Mouse (Mus musculus) large intestine, adult 2 months (tissue): Measurements from ENCODE around the gene Pank4. TPM values are rescaled to one million over a fixed set of nuclear protein-coding genes. Genes with fewer than 3 reads are reported as not detected.
A peak's percentile ranks its signal among the peaks of the same experiment; 100 is the strongest.

Source experiments
- DNase-seq: peaks from one replicate; pipeline ENCODE4 v3.0.0-alpha.2; 2012; ENCODE audit warnings: low read depth, low spot score
- WGBS: fragments of 180-500 bp; shearing (Covaris S2); methylation state at CpG from one replicate; pipeline ENCODE4 v1.1.7; 2018; 5-methylcytosine and 5-hydroxymethylcytosine counted together
- polyA plus RNA-seq: library from polyadenylated mRNA; depleted of rRNA; stranded (reverse); fragments of >200 nt; gene quantifications from 2 replicates; pipeline ENCODE4 v1.2.3, GENCODE M21; 2012

The Pank4 gene
- polyA plus RNA-seq, 1 experiment: 39.7 TPM

DNA sequence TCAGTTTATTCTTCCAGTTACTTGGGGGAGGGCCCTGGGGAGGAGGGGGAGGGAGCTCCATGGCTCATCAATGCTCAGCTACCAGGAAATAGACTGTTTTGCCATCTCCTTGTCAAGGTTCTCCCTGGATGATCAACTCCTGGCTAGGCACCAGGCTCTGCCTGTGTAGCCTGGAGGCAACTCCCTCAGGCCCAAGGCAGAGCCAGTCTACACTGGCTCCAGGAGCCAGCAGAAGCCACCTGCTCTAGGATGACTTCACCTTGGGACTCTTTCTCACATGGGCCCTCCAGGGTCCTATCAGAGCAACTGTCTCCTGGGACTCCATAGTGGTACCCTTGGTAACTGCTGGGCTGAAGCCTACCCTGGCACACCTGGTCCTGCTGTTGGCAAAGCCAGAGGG, 44.2 kb downstream of the Pank4 start:
- no peak for DNase-seq

DNA sequence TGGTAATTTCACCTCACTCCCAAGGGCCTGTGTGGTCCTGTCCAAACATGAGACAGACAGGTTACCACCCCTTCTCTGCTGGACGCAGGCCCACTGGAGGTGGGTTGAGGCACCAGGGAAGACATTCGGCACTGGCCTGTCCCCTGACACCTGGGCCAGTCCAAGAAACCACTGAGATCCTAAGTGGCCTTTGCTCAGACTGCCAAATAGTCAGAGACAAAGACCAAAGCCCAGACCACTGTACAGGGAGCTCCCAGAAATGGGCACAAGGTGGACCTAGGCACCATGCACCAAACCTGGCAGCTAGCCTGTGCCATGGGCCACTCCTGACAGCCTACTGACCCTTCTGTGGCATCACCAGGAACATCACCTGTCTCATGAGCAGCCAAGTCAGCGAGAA, 45.3 kb downstream of the Pank4 start:
- 86% methylated on average over 3 of the region's 3 CpGs for WGBS
- DNase-seq: no peak

DNA sequence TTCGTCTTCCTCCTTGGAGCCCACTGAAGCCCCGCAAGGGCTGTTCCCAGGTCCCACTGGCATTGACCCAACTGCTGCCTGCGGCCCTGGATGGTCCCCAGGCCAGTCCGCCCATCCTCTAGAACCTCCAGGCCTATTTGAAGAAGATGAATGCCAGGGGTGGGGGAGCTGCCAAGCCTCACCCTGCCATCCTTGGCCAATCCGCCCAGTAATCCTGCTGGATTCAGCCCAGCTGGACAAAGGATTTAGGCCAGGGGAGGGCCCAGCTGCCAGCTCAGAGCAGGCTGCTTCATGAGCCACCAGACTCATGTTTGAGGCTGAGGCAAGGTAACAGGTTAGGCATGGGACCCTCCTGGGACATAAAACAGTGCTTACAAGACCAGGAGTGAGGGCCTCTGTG, 46.9 kb downstream of the Pank4 start:
- DNase-seq: no peak
- WGBS: 86% methylated on average over 5 of the region's 5 CpGs

DNA sequence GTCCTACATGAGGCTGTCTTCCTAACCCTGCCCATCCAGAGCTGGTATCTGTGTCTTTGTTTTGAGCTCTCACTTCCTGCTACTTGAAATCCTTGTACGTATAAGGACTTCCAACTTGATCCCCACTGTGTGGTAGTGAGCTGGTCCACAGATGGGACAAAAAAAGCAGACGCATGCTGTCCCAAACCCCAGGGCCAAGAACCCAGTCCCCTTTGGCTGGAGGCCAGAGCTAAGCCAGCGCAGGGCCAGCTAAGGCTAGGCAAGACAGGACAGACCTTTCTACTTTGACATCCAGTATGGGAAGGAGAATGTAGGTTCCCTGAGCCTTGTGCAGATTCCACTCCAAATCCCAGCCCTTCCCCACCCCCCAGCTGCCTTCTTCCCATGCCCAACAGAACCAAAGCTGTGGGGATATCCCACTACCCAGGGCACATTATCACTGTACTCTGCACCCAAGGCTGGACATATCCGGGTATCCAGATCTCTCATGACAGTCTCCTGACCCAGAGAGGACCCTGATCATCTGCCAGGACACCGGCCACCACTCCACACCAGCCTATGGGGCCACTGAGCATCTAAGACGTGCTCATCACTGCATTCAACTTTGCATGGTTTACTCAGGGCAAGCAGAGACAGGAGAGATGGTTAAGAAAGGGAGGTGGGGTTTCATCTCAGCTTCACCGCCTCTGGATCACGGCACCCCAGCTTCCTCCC, 47.5 kb downstream of the Pank4 start:
- WGBS: 82% methylated on average over 8 of the region's 8 CpGs
- no peak for DNase-seq

DNA sequence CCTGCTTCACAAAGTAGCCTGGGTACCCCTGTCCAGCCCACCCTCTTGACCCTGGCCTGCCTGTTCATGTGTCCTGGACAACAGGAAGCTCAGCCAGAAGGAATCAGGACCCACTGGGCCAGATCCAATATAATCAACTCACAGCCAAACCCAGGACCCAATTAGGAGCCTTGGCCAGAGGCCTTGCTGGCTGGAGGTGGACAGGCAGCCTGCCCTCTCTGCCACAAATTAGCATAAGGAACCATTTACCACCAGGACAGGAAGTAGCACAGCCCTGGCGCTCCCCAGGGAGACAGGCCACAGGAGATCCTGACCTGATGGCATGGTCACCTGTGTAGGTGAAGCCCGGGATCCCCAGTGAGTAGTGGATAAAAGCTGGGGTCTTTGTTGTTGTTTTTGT, 48.2 kb downstream of the Pank4 start:
- no peak for DNase-seq
- whole genome bisulfite sequencing: 84% methylated on average over 2 of the region's 2 CpGs

DNA sequence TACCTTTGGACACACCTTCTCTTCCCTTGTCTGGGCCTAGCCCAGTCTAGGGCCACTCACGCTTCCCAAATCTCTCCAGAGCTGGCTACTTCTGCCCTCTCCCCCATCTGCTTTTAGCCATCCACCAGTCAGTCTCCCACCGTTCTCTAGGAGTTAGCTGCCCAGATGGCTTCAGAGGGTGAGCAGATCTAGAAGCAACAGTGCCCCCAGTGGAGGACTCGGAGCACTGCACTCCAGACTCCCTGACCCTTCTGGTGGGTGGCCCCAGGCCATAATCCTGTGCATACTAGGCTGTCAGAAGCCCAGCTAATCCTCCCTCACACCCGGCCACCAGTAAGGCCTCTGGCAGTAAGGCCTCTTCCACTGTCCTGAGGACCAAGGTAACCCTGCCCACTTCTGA, 48.9 kb downstream of the Pank4 start:
- 4% methylated on average over 4 of the region's 4 CpGs for WGBS
- DNase-seq: peak; percentile 21

DNA sequence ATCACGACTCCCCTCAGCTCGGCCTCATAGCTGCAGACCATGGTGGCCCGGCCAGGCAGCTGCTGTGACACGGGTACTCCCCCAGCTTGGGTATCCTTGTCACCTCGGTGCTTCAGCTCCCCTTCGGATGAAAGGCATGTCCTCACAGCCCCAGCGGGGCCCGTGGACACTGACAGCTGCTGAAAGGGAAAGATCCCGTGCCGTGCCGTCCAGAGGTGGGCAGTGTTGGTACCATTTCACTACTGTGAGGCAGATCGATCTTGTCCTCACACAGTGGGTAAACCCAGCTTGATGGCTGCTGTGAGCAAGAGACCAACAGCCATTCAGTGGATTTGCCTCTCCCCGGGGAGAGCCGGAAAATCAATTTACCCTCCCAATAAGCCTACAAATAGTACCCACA, 50.3 kb downstream of the Pank4 start:
- 69% methylated on average over 14 of the region's 14 CpGs for WGBS
- no peak for DNase-seq

DNA sequence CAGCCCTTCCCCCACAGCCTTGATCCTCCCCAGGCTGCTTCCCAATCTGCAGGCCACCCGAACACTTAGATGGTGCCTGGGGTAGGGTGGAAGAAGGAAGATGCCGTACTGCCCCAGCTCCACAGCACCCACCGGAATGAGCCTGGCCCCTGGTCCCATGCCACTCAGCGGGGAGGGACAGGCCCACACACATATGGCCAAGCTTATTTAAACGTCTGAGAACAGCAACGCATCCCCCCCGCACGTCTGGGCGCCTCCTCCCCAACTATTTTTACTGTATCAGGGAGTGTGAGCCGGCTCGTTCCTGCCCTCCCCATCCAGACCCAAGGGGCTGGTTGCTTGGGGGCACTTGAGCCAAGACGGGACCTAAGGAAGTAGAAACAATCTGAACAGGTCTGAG, 50.9 kb downstream of the Pank4 start:
- 73% methylated on average over 12 of the region's 12 CpGs for WGBS
- DNase-seq: no peak

DNA sequence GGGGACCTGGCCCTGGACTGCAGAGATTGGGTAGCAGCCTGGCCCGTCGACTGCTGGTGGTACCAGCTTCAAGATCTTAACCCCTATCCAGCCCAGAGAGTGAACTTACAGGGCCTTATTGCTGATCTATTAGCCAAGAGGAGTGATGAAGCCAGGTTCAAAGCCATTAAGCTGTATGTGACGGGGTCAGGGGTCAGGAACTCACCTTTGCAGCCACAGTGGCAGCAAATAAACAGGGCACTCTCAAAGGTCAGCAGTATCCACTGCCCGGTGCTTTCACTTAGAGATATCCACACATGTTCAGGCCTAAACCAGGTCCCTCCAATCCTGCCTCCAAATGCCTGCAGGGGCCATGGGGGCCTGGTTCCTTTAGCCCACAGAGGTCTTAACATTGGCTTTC, 51.6 kb downstream of the Pank4 start:
- 58% methylated on average over 4 of the region's 4 CpGs for WGBS
- DNase-seq: no peak

DNA sequence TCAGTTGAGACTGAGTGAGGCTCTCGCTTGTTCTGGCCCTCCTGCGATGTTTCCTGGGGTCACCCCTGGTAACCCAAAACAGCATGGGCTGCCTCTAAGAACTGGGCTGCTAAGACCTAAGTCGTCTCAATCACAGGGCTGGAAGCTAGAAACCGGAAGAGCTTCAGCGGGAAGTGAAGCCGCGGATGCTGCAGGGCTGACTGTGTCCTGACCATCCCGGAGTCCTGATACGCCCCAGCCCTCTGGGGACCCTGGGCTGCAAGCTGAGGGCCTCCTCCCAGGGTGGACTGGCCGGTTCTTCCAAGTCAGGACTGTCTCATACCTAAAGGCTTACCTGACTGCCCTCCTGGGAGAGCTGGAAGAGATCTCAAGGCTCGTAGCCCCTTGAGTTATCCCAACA, 52.9 kb downstream of the Pank4 start:
- DNase-seq: no peak
- 75% methylated on average over 11 of the region's 11 CpGs for WGBS

DNA sequence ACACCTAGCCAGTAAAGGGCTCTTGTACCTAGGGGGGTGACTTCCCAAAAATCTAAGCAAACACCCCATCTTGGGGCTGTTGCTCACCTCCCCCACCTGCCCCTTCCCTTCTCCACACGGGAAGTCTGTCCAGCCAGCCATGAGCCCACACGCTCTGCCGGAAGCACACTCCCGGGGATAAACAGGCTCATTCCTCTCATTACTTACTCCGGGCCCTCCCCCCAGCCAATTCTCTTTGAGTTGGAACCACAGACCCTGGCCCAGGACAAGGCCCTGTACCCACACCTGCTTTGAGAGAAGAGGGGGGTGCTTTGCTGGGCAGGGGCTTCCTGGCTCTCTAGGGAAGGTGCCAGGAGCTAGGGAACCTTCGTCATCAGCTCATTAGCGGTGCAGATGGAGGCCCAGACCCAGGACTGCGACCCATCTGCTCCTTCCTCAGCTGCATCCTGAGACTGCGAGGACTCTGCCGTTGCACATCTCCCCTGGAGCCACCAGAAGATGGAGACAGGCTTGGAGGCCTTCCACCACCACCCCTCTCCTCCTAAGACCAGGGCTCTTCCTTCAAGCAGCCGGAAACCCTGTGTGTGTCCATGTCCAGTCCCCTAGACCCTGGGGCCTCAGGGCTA, 53.4 kb downstream of the Pank4 start:
- WGBS: 79% methylated on average over 11 of the region's 11 CpGs
- no peak for DNase-seq

DNA sequence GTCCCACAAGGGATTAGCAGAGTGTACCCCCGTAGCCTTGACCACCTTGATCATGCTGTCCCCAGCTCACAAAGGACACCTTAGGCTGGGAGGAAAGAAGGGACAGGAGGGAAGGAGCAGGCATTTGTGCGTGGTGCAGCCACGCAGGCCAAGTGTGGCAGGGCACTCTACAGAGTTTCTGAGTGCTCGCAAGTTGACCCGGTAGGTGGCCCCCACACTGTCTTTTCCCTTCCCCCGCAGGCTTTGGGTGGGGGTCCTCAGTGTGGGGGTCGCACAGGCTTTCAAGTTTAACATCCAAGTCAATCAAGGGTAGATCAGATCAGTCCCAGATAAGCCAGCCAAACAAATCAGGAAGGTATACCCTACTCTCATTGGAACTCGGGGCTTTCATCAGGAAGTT, 54.1 kb downstream of the Pank4 start:
- WGBS: 80% methylated on average over 8 of the region's 8 CpGs
- DNase-seq: no peak

DNA sequence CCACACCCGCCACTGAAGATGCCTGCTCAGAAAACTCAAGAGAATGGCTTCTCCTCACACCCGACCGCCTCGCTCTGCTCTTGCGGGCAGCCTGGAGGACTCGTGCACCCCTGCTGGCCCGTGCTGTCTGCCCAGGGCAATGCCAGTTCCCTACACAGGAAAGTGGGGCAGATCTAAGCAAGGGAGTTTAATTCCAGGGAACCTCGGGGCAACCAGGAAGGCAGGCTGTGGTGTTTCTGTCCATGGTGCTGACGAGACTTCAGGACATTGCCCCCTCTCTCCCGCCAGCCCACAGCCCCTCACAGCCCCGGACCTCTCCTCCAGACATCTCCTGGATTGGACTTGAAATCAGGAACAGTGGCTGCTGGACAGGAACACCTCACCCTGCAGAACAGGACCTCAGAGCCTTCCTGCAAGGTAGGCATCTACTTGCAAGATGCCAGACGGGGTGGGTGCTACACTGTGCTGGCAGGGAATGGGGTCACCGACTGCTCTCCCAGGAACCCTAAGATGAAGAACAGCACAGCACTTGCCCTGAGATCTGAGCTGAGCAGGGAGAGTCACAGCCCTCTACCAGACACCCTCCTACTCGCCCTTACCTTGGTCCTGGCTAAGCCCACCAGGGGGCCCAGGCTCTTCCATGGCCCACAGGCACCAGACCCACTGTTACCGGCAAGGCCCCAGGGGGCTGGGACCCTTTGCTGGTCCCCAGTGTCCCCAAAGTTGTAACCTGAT, 54.8 kb downstream of the Pank4 start:
- 41% methylated on average over 15 of the region's 15 CpGs for WGBS
- no peak for DNase-seq

DNA sequence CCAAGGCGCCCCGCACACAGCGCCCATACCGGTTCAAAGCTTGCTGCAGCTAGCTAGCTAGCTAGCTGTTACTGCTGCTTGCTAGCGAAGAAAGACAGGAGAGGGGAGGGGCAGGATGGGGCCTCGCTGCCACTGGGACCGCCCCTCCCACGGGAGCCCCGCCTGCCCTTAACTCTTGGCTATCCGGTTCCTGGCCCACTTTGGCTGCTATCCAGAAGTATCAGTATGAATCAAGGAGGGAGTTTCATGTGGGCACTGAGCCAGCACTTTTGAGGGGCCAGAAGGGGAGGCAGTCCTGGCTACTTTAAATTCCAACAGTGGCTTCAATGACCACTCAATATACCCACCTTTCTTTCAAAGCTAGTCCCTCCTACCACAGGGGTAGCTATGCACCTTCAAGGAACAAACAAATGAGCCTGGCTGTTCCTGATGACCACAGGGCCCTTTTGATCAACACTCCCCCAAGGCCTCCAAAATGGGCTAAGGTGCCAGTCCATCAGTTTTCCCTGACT, 55.5 kb downstream of the Pank4 start:
- DNase-seq: no peak
- WGBS: 3% methylated on average over 10 of the region's 10 CpGs

DNA sequence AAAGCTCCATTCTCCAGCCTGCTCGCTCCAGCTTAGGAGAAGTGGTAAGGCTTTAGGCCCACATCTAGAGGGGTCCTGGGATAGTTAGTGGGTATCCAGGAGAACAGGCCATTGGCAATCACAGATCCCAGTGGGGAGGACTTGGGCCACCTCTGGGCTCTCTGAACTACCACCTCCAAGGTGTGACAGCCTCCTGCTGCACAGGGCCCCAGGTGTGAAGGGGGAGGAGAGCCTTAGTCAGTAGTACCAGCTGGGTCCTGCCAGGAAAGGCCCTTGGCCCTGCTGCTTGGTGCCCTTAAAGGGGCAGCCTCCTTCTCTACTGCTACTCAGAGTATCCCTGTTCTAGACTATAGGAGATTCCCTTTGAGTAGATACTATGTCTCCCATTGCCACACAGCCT, 56.2 kb downstream of the Pank4 start:
- WGBS: 45% methylated on average over 1 of the region's 1 CpGs
- no peak for DNase-seq

DNA sequence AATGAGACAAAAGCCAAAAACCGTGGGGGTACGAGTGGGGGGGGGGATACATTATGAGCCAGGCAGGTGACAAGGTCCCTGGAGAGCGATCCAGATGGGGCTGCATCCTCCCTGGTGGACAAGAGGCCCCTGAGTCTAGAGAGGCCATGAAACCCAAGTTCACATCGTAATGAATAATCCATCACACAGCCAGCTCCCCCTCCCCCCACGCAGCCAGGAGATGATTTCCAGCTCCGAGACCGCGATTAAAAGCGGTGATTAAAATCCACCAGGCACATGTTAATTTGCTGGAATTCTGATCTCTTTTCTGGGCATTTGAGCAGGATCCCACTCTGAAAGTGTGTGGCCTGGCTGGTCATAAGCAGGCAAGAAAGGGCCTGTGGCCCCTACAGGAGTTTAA, 56.9 kb downstream of the Pank4 start:
- no peak for DNase-seq
- 83% methylated on average over 9 of the region's 9 CpGs for WGBS

DNA sequence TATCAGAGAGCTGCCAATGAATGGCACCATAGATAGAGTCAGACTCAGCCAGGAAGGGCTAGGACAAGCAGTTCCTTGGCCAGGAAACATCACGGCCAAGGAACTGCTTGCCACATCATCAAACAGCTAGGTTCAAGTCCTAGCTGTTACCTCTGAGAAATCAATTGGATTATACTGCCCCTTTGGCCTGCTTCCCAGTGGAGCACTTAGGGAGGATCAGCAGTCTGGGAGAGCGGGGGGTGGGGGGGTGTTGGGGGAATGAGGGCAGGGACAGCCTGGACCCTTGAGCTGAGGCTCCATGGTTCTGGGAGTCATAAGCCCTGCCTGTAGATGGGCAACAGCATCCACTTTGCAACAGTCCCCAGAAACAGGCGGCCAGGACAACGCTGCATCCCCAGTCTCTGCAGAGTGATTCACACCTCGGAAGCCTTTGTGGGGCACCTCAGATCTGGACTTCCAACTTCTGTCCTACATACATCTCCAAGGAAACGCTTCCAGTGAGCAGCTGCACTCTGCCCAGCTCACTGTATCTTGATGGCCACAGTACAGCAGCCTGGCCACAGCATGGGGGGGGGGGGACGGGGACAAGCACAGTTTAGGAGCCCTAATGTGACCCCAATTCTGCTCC, 58.4 kb downstream of the Pank4 start:
- WGBS: 71% methylated on average over 7 of the region's 7 CpGs
- DNase-seq: no peak

DNA sequence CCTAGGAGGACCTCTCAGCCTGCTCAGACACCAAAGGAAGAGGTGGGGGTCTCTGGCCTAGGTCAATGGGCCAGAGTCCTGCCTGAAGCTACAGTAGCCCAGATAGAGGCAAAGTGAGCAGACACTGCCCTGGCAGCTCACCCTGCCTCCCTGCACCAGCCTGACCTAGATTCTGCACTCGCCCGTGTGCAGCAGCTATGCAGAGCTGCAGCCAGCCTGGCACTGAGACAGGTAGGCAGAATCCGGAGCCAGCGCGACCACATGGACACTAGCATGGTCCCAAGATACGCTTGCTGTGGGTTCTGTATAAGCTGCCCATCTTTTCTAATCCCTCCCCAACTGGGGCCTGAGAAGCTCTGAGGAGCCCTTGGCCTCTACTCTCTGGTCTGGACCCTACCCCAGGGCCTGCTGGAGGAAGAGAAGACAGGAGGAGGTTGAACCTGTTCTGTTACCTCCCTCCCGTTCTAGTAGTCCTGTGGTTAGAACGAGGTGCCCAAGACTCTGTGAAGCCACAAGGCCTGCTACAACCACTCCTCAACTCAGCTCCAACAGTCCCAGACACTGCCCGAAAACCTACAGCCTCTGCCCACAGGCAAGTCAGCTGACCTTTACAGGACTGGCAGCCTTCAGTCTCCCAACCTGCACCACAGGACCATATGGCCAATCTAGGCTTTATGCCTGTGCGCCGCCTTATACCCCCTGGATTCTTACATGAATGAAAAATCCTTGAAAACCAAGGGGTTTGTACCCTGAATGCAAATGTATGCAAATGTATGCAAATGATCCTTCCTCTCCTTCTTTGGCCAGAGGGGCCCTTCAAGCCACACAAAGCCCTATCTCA, 60.5 kb downstream of the Pank4 start:
- WGBS: 83% methylated on average over 11 of the region's 11 CpGs
- no peak for DNase-seq
